Mouse (Mus musculus) hindbrain, embryonic 13.5 days (tissue): Measurements from ENCODE around the gene Gm21996. TPM values are rescaled to one million over a fixed set of nuclear protein-coding genes. Genes with fewer than 3 reads are reported as not detected.
"Not testable (repeated sequence)": the region's sequence is repeated elsewhere in the genome, so short reads cannot be mapped to it uniquely, and the experiment has no call there.

Experiments used
- ATAC-seq: fragments of 200-750 bp; cut with Nextera tagmentation; 2 replicates; pipeline ENCODE4 v1.8.0; 2017; ENCODE audit warnings: moderate TSS enrichment; ENCODE audit not compliant: low FRiP score
- H3K27ac ChIP-seq: fragments of 300-500 bp; sonication (generic); 2 replicates; pipeline ENCODE4 v1.5.1; 2015; ENCODE audit warnings: inconsistent platforms, mild to moderate bottlenecking, moderate library complexity
- H3K27me3 ChIP-seq: fragments of 300-500 bp; sonication (generic); 2 replicates; pipeline ENCODE4 v1.6.1; 2015; ENCODE audit warnings: mild to moderate bottlenecking, inconsistent platforms
- H3K36me3 ChIP-seq: fragments of 300-500 bp; sonication (generic); 2 replicates; pipeline ENCODE4 v1.6.1; 2015; ENCODE audit warnings: mild to moderate bottlenecking, inconsistent platforms
- H3K4me1 ChIP-seq: fragments of 300-500 bp; sonication (generic); replicated peaks from 2 replicates; pipeline ENCODE4 v1.6.1; 2015; ENCODE audit warnings: inconsistent platforms
- H3K4me2 ChIP-seq: fragments of 300-500 bp; sonication (generic); 2 replicates; pipeline ENCODE4 v1.6.1; 2015; ENCODE audit warnings: inconsistent platforms, mild to moderate bottlenecking, moderate library complexity
- H3K4me3 ChIP-seq: fragments of 300-500 bp; sonication (generic); 2 replicates; pipeline ENCODE4 v1.5.1; 2015; ENCODE audit warnings: mild to moderate bottlenecking, inconsistent platforms
- H3K9ac ChIP-seq: fragments of 300-500 bp; sonication (generic); 2 replicates; pipeline ENCODE4 v1.6.1; 2015; ENCODE audit warnings: mild to moderate bottlenecking, inconsistent platforms
- H3K9me3 ChIP-seq: fragments of 300-500 bp; sonication (generic); 2 replicates; pipeline ENCODE4 v1.6.1; 2016; ENCODE audit warnings: inconsistent platforms
- WGBS: fragments of 180-500 bp; shearing (Covaris S2); methylation state at CpG from one replicate; pipeline ENCODE4 v1.1.7; 2015; 5-methylcytosine and 5-hydroxymethylcytosine counted together
- polyA plus RNA-seq: library from polyadenylated mRNA; unstranded; fragments of >200 nt; fragmentation: Nextera tagmentation; extraction: Ambion mirVana; gene quantifications from 2 replicates; pipeline ENCODE4 v1.2.1, GENCODE M21; 2015

The Gm21996 gene
- polyA plus RNA-seq: not detected in 2 replicates

GRCm38 (mm10) chrY:89745432-89745831 is at the start of gene Gm21996:
TSS of gene Gm21996 (minus strand) at chrY:89745532.
- not testable (repeated sequence) for H3K36me3 ChIP-seq, H3K27me3 ChIP-seq, H3K4me3 ChIP-seq, H3K9ac ChIP-seq, H3K4me1 ChIP-seq, ATAC-seq, H3K9me3 ChIP-seq, H3K4me2 ChIP-seq, H3K27ac ChIP-seq
- WGBS: no CpG with 5 or more reads among the region's 7 CpGs
